Mouse (Mus musculus) heart, adult 2 months (tissue): ENCODE results near the gene Sox10.

Experiments used
- CTCF ChIP-seq: fragments of 200-600 bp; IDR thresholded peaks from 2 replicates; pipeline ENCODE4 v1.8.1; 2022; ENCODE audit warnings: antibody characterized with exemption, mild to moderate bottlenecking, moderate library complexity
- EP300 ChIP-seq: fragments of 200-500 bp; IDR thresholded peaks from 2 replicates; pipeline ENCODE4 v1.6.1; 2011; ENCODE audit warnings: low read depth, low read length, control low read depth; ENCODE audit not compliant: insufficient read depth

- TF ChIP-seq CTCF (no peak), EP300 (no peak)
Observed at GRCm38 (mm10) chr15:79152709-79153108, 12.3 kb downstream of the Sox10 start.
